Mouse (Mus musculus) adipocyte (in vitro differentiated cells): ENCODE data around the gene Tbc1d5.

Experiments used
- DNase-seq: peaks from one replicate; pipeline ENCODE4 v3.0.0-alpha.2; 2016; ENCODE audit warnings: low spot score

Gene Tbc1d5

DNA sequence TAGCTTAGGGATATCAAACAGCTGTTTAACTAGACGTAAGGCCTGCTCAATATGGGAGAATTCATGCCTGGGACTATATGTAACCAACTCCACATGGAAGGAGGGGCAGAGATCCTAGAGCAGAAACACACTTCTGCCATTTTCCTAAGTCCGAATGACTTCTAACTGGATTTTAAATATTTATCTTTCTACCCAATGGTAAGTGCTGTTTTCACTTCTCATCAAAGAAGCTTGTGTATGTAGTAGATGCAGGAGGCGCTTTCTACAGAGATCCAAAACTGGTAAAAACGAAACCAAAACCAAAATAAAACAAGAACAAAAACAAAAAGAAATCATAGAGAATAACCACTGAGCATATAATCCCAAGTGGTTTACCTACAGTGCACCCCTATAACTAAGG is 299.2 kb downstream of the Tbc1d5 start:
- DNase-seq = no peak

GRCm38 (mm10) chr17:50876451-50876850 is 302.7 kb downstream of the Tbc1d5 start:
- peak; percentile 77 for DNase-seq

DNA sequence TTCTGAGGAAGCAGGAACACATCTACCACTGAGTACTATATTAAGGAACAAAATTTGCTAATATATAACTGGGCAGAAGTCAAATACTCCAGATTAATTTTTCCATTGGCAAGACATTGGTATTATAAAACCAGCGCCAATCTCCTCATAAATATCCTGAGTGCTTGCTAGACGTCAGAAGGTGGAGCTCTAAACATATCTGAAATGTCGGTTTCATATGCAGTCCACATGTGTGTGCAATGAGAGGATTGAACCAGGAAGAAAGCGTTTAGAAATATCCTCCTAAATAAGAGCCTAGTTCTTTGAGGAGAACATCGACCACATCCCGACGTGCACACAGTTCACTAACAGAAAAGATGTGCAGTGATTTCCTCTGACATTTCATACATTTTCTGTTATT is 305.1 kb downstream of the Tbc1d5 start:
- DNase-seq = peak; percentile 7

- DNase-seq = peak; percentile 3
These were observed 306.6 kb downstream of the Tbc1d5 start for GRCm38 (mm10) chr17:50872600-50872999.

- no peak for DNase-seq
These were observed 311.9 kb downstream of the Tbc1d5 start for GRCm38 (mm10) chr17:50867297-50867696.

DNA sequence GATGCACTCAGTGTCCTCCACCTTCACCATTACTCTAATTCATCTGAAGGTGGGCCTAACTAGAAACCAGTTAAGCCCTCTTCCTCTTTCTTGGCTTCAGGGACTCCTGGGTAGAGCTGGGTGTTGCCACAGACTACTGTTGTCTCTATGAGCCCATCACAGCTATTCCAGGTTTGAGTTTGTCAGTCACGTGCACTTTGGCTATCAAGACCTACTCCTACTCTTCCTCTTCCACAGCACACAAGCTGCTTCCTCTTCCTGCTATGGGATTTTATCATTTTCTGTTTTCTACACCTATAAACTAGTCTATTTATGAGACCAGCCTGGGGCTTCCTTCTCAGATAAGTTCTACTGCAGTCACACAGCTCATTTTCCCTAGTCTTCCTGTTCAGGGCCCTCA is 314.4 kb downstream of the Tbc1d5 start:
- DNase-seq = no peak

DNA sequence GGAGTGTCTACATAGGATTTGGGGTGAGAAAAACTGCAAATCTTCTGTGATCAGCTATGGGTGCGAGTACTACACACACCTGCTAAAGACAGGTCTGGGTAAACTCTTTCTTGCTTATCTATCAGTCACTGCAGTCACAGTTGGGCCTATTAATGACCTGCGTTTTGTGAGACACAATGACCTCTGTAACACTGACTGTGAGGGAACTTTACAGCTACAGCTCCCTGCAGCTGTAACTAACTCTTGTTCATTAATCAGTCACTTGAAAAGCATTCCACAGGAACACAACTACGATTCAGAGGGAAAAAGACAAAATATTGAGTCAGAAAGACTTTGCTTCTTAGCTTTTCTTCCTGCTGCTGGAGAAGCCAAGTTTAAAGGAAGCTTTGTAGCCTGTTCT is 325.9 kb downstream of the Tbc1d5 start:
- DNase-seq = peak; percentile 7

- peak; percentile 71 for DNase-seq
These were observed 327.8 kb downstream of the Tbc1d5 start for GRCm38 (mm10) chr17:50851382-50851781.

- DNase-seq = peak; percentile 46
These were observed 365.1 kb downstream of the Tbc1d5 start for GRCm38 (mm10) chr17:50814089-50814488.

GRCm38 (mm10) chr17:50813580-50813979 is 365.6 kb downstream of the Tbc1d5 start:
- DNase-seq = no peak

GRCm38 (mm10) chr17:50805631-50806030 is 373.5 kb downstream of the Tbc1d5 start:
- DNase-seq = no peak

DNA sequence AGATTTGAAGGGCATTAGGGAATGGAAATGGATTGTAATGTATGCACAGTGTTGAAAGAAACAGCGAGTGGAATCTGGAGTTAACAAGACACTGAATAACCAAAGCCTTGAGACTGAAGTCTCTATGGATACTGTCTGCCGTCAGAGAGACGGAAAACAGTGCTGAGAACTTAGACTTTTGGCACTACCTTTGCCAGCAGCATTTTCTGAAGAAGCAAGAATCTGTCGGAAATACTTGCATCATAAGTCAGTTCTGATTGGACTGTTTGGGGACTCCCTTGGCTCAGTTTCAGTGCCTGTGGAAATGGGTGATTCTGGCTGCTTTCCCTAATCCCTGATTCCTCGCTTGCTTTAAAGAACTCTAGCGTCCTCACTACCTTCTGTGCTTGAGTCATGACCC is 375.9 kb downstream of the Tbc1d5 start:
- DNase-seq = peak; percentile 18

GRCm38 (mm10) chr17:50802380-50802779 is 376.8 kb downstream of the Tbc1d5 start:
- no peak for DNase-seq

DNA sequence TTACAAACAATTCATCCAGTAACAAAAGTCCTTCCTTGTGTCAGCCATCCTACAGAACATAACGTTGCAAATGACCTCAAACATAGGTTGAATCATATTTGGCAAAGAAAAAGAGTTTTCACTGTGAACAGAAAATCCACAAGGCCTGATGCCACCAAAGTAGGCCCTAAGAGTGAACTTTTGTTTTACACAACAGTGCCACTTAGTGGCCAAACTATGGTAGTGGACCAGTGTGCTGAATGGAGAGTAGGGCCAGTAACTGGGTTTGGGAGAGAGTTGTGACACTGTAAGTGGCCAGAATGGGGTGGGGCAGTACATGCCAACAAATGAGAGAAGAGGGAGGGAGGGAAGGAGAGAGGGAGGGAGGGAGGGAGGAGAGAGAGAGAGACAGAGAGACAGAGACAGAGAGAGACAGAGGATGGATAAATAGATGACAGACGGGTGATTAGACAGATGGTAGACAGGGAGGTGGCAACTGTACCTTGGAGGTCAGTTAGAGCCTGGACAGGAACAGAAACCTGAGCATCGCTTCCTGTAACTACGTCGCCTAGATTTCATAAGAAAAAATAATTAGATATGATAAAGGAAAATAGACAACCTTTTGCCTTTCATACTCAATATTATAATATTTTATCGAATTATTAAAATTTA is 383.6 kb downstream of the Tbc1d5 start:
- peak; percentile 91 for DNase-seq

- no peak for DNase-seq
These were observed 387.5 kb downstream of the Tbc1d5 start for GRCm38 (mm10) chr17:50791671-50792070.

- no peak for DNase-seq
These were observed 390.3 kb downstream of the Tbc1d5 start for GRCm38 (mm10) chr17:50788835-50789234.

DNA sequence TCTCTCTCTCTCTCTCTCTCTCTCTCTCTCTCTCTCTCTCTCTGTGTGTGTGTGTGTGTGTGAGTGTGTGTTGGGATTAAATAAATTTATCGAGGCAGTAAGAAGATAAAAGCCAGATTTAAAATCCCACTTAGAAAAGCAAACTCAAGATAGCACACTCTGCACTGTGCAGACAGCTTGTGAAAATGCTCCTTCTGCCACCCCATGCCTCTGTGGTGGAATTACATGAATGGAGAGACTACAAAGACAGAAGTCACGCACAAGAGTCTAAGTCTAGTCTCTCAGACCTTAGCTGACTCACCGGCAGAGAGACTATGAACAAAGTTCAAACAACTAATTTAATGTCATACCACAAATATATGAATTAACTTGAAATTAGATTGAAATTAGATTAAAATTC is 403.9 kb downstream of the Tbc1d5 start:
- peak; percentile 26 for DNase-seq

GRCm38 (mm10) chr17:50764387-50764786 is 414.8 kb downstream of the Tbc1d5 start:
- no peak for DNase-seq

DNA sequence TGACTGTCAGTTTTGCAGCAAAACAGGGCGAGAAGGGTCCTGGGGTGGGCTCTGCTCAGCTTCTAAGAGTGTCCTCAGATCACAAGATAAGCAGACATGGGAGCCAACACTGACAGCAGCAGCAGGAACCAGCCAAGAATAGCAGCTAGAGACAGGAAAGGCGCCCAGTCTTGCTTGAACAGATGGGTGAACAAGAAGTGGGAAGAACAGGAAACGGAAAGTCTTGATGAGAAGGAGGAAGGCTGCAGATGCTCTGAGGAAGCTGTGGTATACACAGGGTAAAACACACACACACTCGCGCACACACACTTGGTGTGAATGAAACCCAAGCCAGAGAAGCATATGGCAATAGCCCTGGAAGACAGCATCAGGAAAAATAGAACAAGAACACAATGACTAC is 415.7 kb downstream of the Tbc1d5 start:
- DNase-seq = no peak

GRCm38 (mm10) chr17:50762231-50762630 is 416.9 kb downstream of the Tbc1d5 start:
- no peak for DNase-seq

DNA sequence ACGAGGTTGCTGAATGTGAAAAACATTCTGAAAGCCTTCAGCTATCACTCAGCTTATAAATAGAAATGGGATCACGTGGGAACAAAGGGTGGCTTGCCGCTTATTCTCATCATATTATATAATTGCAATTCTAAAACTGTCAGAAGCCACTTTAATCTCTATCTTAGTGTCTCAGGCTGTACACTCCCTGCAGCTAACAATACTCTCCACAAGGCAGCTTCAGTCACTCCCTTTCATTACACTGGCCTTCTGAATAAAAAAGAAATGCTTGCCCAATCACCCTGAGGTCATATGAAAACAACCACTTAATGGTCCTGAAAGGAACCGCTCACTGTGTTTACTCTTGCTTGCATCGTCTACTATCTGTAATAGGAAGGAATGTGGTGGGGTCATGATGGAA is 418.1 kb downstream of the Tbc1d5 start:
- DNase-seq = no peak

GRCm38 (mm10) chr17:50753356-50754138 is 425.6 kb downstream of the Tbc1d5 start:
- DNase-seq = peak; percentile 7

GRCm38 (mm10) chr17:50752753-50753152 is 426.4 kb downstream of the Tbc1d5 start:
- no peak for DNase-seq

DNA sequence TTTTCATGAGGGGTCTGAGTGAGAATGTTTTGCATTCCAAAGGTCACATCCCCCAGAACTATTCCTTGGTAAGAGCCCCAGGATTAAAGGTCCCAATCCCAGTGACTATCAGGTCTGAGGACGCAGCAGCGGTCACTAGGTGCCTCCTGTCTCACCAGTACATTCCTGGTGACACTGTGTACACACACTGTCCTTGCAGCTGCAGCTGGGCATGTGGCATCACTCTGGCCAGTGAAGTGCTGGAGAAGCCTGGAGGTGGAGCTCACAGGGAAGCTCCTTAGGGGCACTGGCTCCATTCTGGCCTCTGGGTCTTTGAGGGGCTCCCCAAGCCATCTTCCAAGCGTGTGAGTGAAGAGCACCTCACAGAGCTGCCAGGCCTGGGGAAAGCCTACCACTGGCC is 427.2 kb downstream of the Tbc1d5 start:
- DNase-seq = no peak
